Mouse (Mus musculus): ENCODE measurements at regions not wholly inside any gene's neighbourhood (a gene's known extent, or its start where the extent isn't known, plus 50 kb on each side); places are given as distances from the start of the nearest gene placed in this dataset.
A peak's percentile ranks its signal among the peaks of the same experiment; 100 is the strongest.

GRCm38 (mm10) chr4:54387460-54387859, 557.4 kb upstream of the Zfp462 start:
- TF ChIP-seq CTCF (IDR thresholded peaks at IDR 0.05; ENCODE audit: low read depth) (no peak), EP300 (optimal IDR thresholded peaks at IDR 0.05) (no peak)
- Histone ChIP-seq H3K4me1 (replicated peaks; ENCODE audit: control insufficient read depth, insufficient read depth) (no peaks in the 10 kb centered on the region), H3K9ac (ENCODE audit: low read length) (no peak overlapping the region), H3K36me3 (ENCODE audit: control insufficient read depth, insufficient read depth, low read length) (no peaks in the 10 kb centered on the region), H3K9me3 (ENCODE audit: control insufficient read depth, low read length) (no peaks in the 10 kb centered on the region), H3K27ac (replicated peaks) (no peak overlapping the region), H3K27me3 (ENCODE audit: control insufficient read depth, insufficient read depth, low read length) (no peaks in the 10 kb centered on the region), H3K4me3 (ENCODE audit: low read depth, low read length) (no peak overlapping the region), H3K4me2 (replicated peaks; ENCODE audit: low read depth) (no peak overlapping the region)
- DNase-seq (ENCODE audit: low spot score), result peak; percentile 38
- ATAC-seq (ENCODE audit: low FRiP score, low TSS enrichment), result peak; percentile 68
- WGBS, result 36% methylated on average over 6 of the region's 6 CpGs

DNA sequence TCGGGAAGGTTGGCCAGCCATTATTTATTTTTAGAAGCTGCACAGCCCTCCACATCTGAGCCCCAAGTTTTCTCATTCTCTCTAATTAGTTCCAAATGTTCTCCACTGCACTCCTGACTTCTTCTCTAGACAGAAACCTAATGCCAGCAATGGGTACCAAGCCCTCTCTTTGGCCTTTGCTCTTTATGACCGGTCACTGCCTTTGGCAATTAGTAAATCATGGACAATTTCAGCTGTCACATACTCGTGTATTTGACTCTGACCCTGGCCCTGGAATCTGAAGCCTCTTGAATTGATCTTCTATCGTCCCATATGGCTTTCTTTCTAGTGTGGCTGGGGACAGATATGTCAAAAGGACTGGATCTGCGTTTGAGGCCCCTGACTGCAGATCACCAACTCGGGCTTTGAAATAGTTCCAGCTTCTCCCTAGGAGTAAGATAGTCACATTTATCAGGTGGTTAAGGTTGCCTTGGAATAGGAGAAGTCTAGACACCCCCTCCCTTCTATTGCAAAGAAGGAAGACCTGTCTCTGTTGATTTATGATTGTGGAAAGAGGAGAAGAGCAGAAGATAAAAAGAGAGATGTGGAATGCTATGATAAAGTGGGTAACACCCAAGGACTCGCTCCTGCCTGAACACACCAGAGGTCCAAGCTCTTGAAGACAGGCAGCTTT, 553.2 kb upstream of the Zfp462 start:
- H3K36me3 ChIP-seq (ENCODE audit: control insufficient read depth, insufficient read depth, low read length), result no peaks in the 10 kb centered on the region
- H3K27me3 ChIP-seq (ENCODE audit: control insufficient read depth, insufficient read depth, low read length), result no peaks in the 10 kb centered on the region
- no peak overlapping the region for H3K27ac ChIP-seq (replicated peaks)
- no peak for TF ChIP-seq EP300 (optimal IDR thresholded peaks at IDR 0.05)
- DNase-seq (ENCODE audit: low spot score) (no peak), ATAC-seq (ENCODE audit: low FRiP score, low TSS enrichment) (no peak)
- H3K4me3 ChIP-seq (ENCODE audit: low read depth, low read length), result no peak overlapping the region
- H3K4me1 ChIP-seq (replicated peaks; ENCODE audit: control insufficient read depth, insufficient read depth), result no peaks in the 10 kb centered on the region
- 52% methylated on average over 7 of the region's 7 CpGs for WGBS
- no peaks in the 10 kb centered on the region for H3K9me3 ChIP-seq (ENCODE audit: control insufficient read depth, low read length)
- H3K4me2 ChIP-seq (replicated peaks; ENCODE audit: low read depth), result no peak overlapping the region
- H3K9ac ChIP-seq (ENCODE audit: low read length), result no peak overlapping the region

DNA sequence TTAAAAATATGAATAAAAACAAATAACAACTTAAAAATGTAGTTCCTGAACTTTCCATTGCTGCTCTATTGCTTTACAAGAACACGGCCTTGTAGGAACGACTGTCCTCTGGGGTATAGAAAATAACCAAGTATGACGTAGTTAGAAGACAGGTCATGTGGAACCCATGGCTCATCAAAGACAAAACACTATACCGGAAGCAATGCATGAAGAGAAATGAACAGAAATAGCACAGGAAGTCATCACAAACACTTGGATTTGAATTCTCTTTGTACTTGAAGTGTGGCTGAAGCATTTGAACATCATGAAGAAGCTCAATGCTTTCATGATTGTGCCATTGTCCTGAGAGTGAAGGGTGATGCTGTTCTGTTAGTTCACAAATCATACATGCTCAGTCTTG, 538.7 kb upstream of the Zfp462 start:
- H3K4me3 ChIP-seq (ENCODE audit: low read depth, low read length), result no peak overlapping the region
- TF ChIP-seq CTCF (IDR thresholded peaks at IDR 0.05; ENCODE audit: low read depth) (no peak), EP300 (optimal IDR thresholded peaks at IDR 0.05) (no peak)
- H3K9ac ChIP-seq (ENCODE audit: low read length), result no peak overlapping the region
- no peaks in the 10 kb centered on the region for H3K4me1 ChIP-seq (replicated peaks; ENCODE audit: control insufficient read depth, insufficient read depth)
- DNase-seq (ENCODE audit: low spot score), result no peak
- 67% methylated on average over 4 of the region's 4 CpGs for WGBS
- no peak for ATAC-seq (ENCODE audit: low FRiP score, low TSS enrichment)
- H3K27me3 ChIP-seq (ENCODE audit: control insufficient read depth, insufficient read depth, low read length), result no peaks in the 10 kb centered on the region
- H3K9me3 ChIP-seq (ENCODE audit: control insufficient read depth, low read length), result no peaks in the 10 kb centered on the region
- no peak overlapping the region for H3K27ac ChIP-seq (replicated peaks)
- H3K36me3 ChIP-seq (ENCODE audit: control insufficient read depth, insufficient read depth, low read length), result no peaks in the 10 kb centered on the region
- no peak overlapping the region for H3K4me2 ChIP-seq (replicated peaks; ENCODE audit: low read depth)

GRCm38 (mm10) chr4:54407930-54408329, 536.9 kb upstream of the Zfp462 start:
- no peak overlapping the region for H3K27ac ChIP-seq (replicated peaks)
- H3K9me3 ChIP-seq (ENCODE audit: control insufficient read depth, low read length), result no peaks in the 10 kb centered on the region
- WGBS, result 48% methylated on average over 2 of the region's 2 CpGs
- no peak overlapping the region for H3K4me3 ChIP-seq (ENCODE audit: low read depth, low read length)
- H3K4me1 ChIP-seq (replicated peaks; ENCODE audit: control insufficient read depth, insufficient read depth), result no peaks in the 10 kb centered on the region
- ATAC-seq (ENCODE audit: low FRiP score, low TSS enrichment) (no peak), DNase-seq (ENCODE audit: low spot score) (no peak)
- H3K4me2 ChIP-seq (replicated peaks; ENCODE audit: low read depth), result no peak overlapping the region
- H3K27me3 ChIP-seq (ENCODE audit: control insufficient read depth, insufficient read depth, low read length), result no peaks in the 10 kb centered on the region
- TF ChIP-seq CTCF (IDR thresholded peaks at IDR 0.05; ENCODE audit: low read depth), result no peak
- no peak for TF ChIP-seq EP300 (optimal IDR thresholded peaks at IDR 0.05)
- no peaks in the 10 kb centered on the region for H3K36me3 ChIP-seq (ENCODE audit: control insufficient read depth, insufficient read depth, low read length)
- no peak overlapping the region for H3K9ac ChIP-seq (ENCODE audit: low read length)

GRCm38 (mm10) chr4:54430789-54431188, 514.1 kb upstream of the Zfp462 start:
- DNase-seq (ENCODE audit: low spot score), result no peak
- no peak overlapping the region for H3K4me2 ChIP-seq (replicated peaks; ENCODE audit: low read depth)
- 58% methylated on average over 3 of the region's 3 CpGs for WGBS
- TF ChIP-seq CTCF (IDR thresholded peaks at IDR 0.05; ENCODE audit: low read depth), result no peak
- TF ChIP-seq EP300 (optimal IDR thresholded peaks at IDR 0.05), result no peak
- H3K36me3 ChIP-seq (ENCODE audit: control insufficient read depth, insufficient read depth, low read length), result no peaks in the 10 kb centered on the region
- no peak for ATAC-seq (ENCODE audit: low FRiP score, low TSS enrichment)
- H3K27ac ChIP-seq (replicated peaks), result no peak overlapping the region
- no peak overlapping the region for H3K4me3 ChIP-seq (ENCODE audit: low read depth, low read length)
- no peaks in the 10 kb centered on the region for H3K4me1 ChIP-seq (replicated peaks; ENCODE audit: control insufficient read depth, insufficient read depth)
- H3K27me3 ChIP-seq (ENCODE audit: control insufficient read depth, insufficient read depth, low read length), result no peaks in the 10 kb centered on the region
- H3K9me3 ChIP-seq (ENCODE audit: control insufficient read depth, low read length), result no peaks in the 10 kb centered on the region
- no peak overlapping the region for H3K9ac ChIP-seq (ENCODE audit: low read length)

GRCm38 (mm10) chr4:54460596-54460995, 484.3 kb upstream of the Zfp462 start:
- DNase-seq (ENCODE audit: low spot score) (no peak), ATAC-seq (ENCODE audit: low FRiP score, low TSS enrichment) (no peak)
- Histone ChIP-seq H3K4me1 (replicated peaks; ENCODE audit: control insufficient read depth, insufficient read depth) (no peaks in the 10 kb centered on the region), H3K27me3 (ENCODE audit: control insufficient read depth, insufficient read depth, low read length) (no peaks in the 10 kb centered on the region), H3K27ac (replicated peaks) (no peak overlapping the region), H3K36me3 (ENCODE audit: control insufficient read depth, insufficient read depth, low read length) (no peaks in the 10 kb centered on the region), H3K9ac (ENCODE audit: low read length) (no peak overlapping the region), H3K9me3 (ENCODE audit: control insufficient read depth, low read length) (no peaks in the 10 kb centered on the region), H3K4me3 (ENCODE audit: low read depth, low read length) (no peak overlapping the region), H3K4me2 (replicated peaks; ENCODE audit: low read depth) (no peak overlapping the region)
- WGBS, result 54% methylated on average over 2 of the region's 2 CpGs
- TF ChIP-seq CTCF (IDR thresholded peaks at IDR 0.05; ENCODE audit: low read depth) (no peak), EP300 (optimal IDR thresholded peaks at IDR 0.05) (no peak)
